ENCODE assay signal across 38 mouse cellular contexts in the genomic region with DNA sequence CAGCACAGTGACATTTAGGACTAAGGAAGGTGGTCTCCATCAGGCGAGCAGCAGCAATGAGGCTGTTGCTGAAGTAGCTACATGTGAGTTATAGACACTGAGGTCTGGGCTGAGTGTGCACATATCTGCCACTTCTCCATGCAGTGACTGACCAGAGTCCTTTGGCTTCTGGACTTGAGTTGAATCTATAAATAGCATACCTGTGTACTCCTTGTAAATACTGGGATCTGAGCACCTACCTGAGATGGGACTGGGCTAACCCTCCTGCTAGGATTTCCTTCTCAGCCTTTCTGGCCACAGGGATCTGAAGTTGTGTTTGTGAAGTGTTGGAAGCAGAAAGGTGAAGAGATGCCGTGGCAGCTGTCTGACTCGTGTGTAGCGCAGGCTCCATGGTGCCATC. TPM values are rescaled to one million over a fixed set of nuclear protein-coding genes. Genes with fewer than 3 reads are reported as not detected.
"Had no signal": no experiment of that assay in that cellular context is flagged by ENCODE, and none has a peak within 500 bp of the region (broad histone marks: within the 10 kb centered on the region; RNA-seq: fewer than 3 reads in every experiment).

No protein-coding gene starts in this region.

- H3K9ac ChIP-seq: limb, embryonic 12.5 days; limb, embryonic 13.5 days; limb, embryonic 15.5 days; liver, embryonic 12.5 days; liver, embryonic 13.5 days; liver, embryonic 14.5 days; liver, embryonic 15.5 days; liver, postnatal 0 days; lung, embryonic 14.5 days; lung, embryonic 15.5 days; midbrain, embryonic 12.5 days; midbrain, embryonic 13.5 days; midbrain, embryonic 15.5 days; neural tube, embryonic 12.5 days had no signal

- H3K4me1 ChIP-seq: limb, embryonic 10.5 days; limb, embryonic 12.5 days; limb, embryonic 13.5 days; limb, embryonic 15.5 days; lung, embryonic 15.5 days had no signal

- H3K27me3 ChIP-seq: limb, embryonic 12.5 days; limb, embryonic 13.5 days; limb, embryonic 15.5 days; liver, embryonic 12.5 days; liver, embryonic 13.5 days; liver, embryonic 15.5 days; lung, embryonic 15.5 days; megakaryocyte, embryonic 14.5 days; midbrain, embryonic 12.5 days; midbrain, embryonic 13.5 days; midbrain, embryonic 15.5 days; neural tube, embryonic 12.5 days had no signal

- H3K4me3 ChIP-seq: left cerebral cortex, adult 2 months; limb, embryonic 10.5 days; limb, embryonic 12.5 days; limb, embryonic 13.5 days; limb, embryonic 15.5 days; liver, embryonic 12.5 days; liver, embryonic 13.5 days; liver, embryonic 15.5 days; lung, embryonic 15.5 days; megakaryocyte, embryonic 14.5 days; midbrain, embryonic 10.5 days; midbrain, embryonic 12.5 days; midbrain, embryonic 13.5 days; midbrain, embryonic 15.5 days; myocyte; neural tube, embryonic 12.5 days had no signal

- H3K27ac ChIP-seq: left cerebral cortex, adult 2 months; limb, embryonic 10.5 days; limb, embryonic 12.5 days; limb, embryonic 13.5 days; limb, embryonic 15.5 days; liver, embryonic 12.5 days; liver, embryonic 13.5 days; liver, embryonic 14.5 days; liver, embryonic 15.5 days; lung, embryonic 15.5 days; macrophage; midbrain, embryonic 12.5 days; midbrain, embryonic 13.5 days; midbrain, embryonic 15.5 days; neural tube, embryonic 12.5 days had no signal

- H3K4me2 ChIP-seq: limb, embryonic 12.5 days; limb, embryonic 13.5 days; limb, embryonic 15.5 days; liver, embryonic 11.5 days; liver, embryonic 12.5 days; liver, embryonic 13.5 days; liver, embryonic 15.5 days; lung, embryonic 14.5 days; lung, embryonic 15.5 days; midbrain, embryonic 11.5 days; midbrain, embryonic 12.5 days; midbrain, embryonic 13.5 days; midbrain, embryonic 15.5 days; neural tube, embryonic 12.5 days had no signal

- H3K9me3 ChIP-seq: limb, embryonic 10.5 days; limb, embryonic 12.5 days; limb, embryonic 13.5 days; limb, embryonic 15.5 days; liver, embryonic 12.5 days; liver, embryonic 13.5 days; liver, embryonic 15.5 days; lung, embryonic 15.5 days; megakaryocyte, embryonic 14.5 days; midbrain, embryonic 10.5 days; midbrain, embryonic 12.5 days; midbrain, embryonic 13.5 days; midbrain, embryonic 15.5 days; neural tube, embryonic 12.5 days had no signal

- ATAC-seq: liver, embryonic 12.5 days; liver, postnatal 0 days; midbrain, embryonic 13.5 days; midbrain, embryonic 15.5 days; midbrain, embryonic 16.5 days had no signal

- DNase-seq: left cerebral cortex, postnatal 4 days; liver; liver, embryonic 13.5 days; liver, postnatal 0 days; lung, adult 18-20 months; lung, adult 2 months; lung, embryonic 14.5 days; lung, postnatal 10 days; lung, postnatal 14 days; lung, postnatal 36 days; lung, postnatal 4 days; midbrain, embryonic 14.5 days had no signal

RNA-seq across cellular contexts. Expression of a gene that starts 7.1 kb away (rescaled TPM):
- polyA plus RNA-seq: limb, embryonic 10.5 days; limb, embryonic 11.5 days; limb, embryonic 12.5 days; limb, embryonic 15.5 days; liver, adult 2 months; liver, embryonic 11.5 days; liver, embryonic 12.5 days; liver, embryonic 13.5 days; liver, embryonic 14.5 days; liver, embryonic 15.5 days; liver, embryonic 16.5 days; liver, postnatal 0 days; lung, adult 2 months; lung, embryonic 14.5 days; lung, embryonic 15.5 days; lung, embryonic 16.5 days; macrophage; midbrain, embryonic 11.5 days; midbrain, embryonic 14.5 days; midbrain, postnatal 0 days; myocyte; neural tube, embryonic 11.5 days had no signal
